Mouse (Mus musculus): ENCODE data around the gene Emc3. TPM values are rescaled to one million over a fixed set of nuclear protein-coding genes. Genes with fewer than 3 reads are reported as not detected.

Gene Emc3
- polyA plus RNA-seq, 1 experiment: 30.2 TPM

- 87% methylated on average over 14 of the region's 14 CpGs for WGBS
- H3K4me3 ChIP-seq (replicated peaks; ENCODE audit: control insufficient read depth, low read depth, low read length): no peak overlapping the region
- no peaks in the 10 kb centered on the region; the same call in 1 of the 2 replicates for H3K4me1 ChIP-seq (ENCODE audit: control insufficient read depth, insufficient read depth, low read length)
- TF ChIP-seq CTCF (IDR thresholded peaks at IDR 0.05; ENCODE audit: control insufficient read depth, insufficient read depth, low read length): no peak
- no peak for TF ChIP-seq POLR2A (IDR thresholded peaks at IDR 0.05; ENCODE audit: borderline replicate concordance, control insufficient read depth, low read depth, low read length)
- H3K27ac ChIP-seq (ENCODE audit: control insufficient read depth, insufficient read depth, low read depth, low read length, poor library complexity): no peak overlapping the region
These were observed 42.0 kb downstream of the Emc3 start for GRCm38 (mm10) chr6:113489410-113489809.

GRCm38 (mm10) chr6:113487125-113487576 lies 44.3 kb downstream of the Emc3 start:
- no peaks in the 10 kb centered on the region; the same call in 1 of the 2 replicates for H3K4me1 ChIP-seq (ENCODE audit: control insufficient read depth, insufficient read depth, low read length)
- no peak overlapping the region for H3K4me3 ChIP-seq (replicated peaks; ENCODE audit: control insufficient read depth, low read depth, low read length)
- H3K27ac ChIP-seq (ENCODE audit: control insufficient read depth, insufficient read depth, low read depth, low read length, poor library complexity): no peak overlapping the region
- TF ChIP-seq CTCF (IDR thresholded peaks at IDR 0.05; ENCODE audit: control insufficient read depth, insufficient read depth, low read length) (no peak), POLR2A (IDR thresholded peaks at IDR 0.05; ENCODE audit: borderline replicate concordance, control insufficient read depth, low read depth, low read length) (no peak)
- WGBS: 10% methylated on average over 7 of the region's 7 CpGs

- Histone ChIP-seq H3K4me3 (replicated peaks; ENCODE audit: control insufficient read depth, low read depth, low read length) (peak overlapping the region; percentile 68), H3K27ac (ENCODE audit: control insufficient read depth, insufficient read depth, low read depth, low read length, poor library complexity) (peak overlapping the region; percentile 23; the same call in 1 of the 2 replicates), H3K4me1 (ENCODE audit: control insufficient read depth, insufficient read depth, low read length) (no peaks in the 10 kb centered on the region; the same call in 1 of the 2 replicates)
- TF ChIP-seq CTCF (IDR thresholded peaks at IDR 0.05; ENCODE audit: control insufficient read depth, insufficient read depth, low read length): no peak
- TF ChIP-seq POLR2A (IDR thresholded peaks at IDR 0.05; ENCODE audit: borderline replicate concordance, control insufficient read depth, low read depth, low read length): no peak
- WGBS: 12% methylated on average over 10 of the region's 10 CpGs
These were observed 47.7 kb downstream of the Emc3 start for GRCm38 (mm10) chr6:113483729-113484128.

GRCm38 (mm10) chr6:113483100-113483615 lies 48.3 kb downstream of the Emc3 start, which contains the start of gene Creld1:
TSS of gene Creld1 (plus strand) at chr6:113483297.
- 0% methylated on average over 26 of the region's 26 CpGs for WGBS
- Histone ChIP-seq H3K27ac (ENCODE audit: control insufficient read depth, insufficient read depth, low read depth, low read length, poor library complexity) (peak within 1 kb of the TSS; percentile 62), H3K4me1 (ENCODE audit: control insufficient read depth, insufficient read depth, low read length) (no peaks in the 10 kb centered on the region; the same call in 1 of the 2 replicates), H3K4me3 (replicated peaks; ENCODE audit: control insufficient read depth, low read depth, low read length) (peak within 1 kb of the TSS; percentile 68)
- TF ChIP-seq CTCF (IDR thresholded peaks at IDR 0.05; ENCODE audit: control insufficient read depth, insufficient read depth, low read length) (no peak), POLR2A (IDR thresholded peaks at IDR 0.05; ENCODE audit: borderline replicate concordance, control insufficient read depth, low read depth, low read length) (peak; percentile 53; the same call in 1 of the 2 replicates)

- H3K4me3 ChIP-seq (replicated peaks; ENCODE audit: control insufficient read depth, low read depth, low read length): peak overlapping the region; percentile 68
- H3K4me1 ChIP-seq (ENCODE audit: control insufficient read depth, insufficient read depth, low read length): no peaks in the 10 kb centered on the region; the same call in 1 of the 2 replicates
- 3% methylated on average over 65 of the region's 65 CpGs for WGBS
- TF ChIP-seq POLR2A (IDR thresholded peaks at IDR 0.05; ENCODE audit: borderline replicate concordance, control insufficient read depth, low read depth, low read length) (no peak), CTCF (IDR thresholded peaks at IDR 0.05; ENCODE audit: control insufficient read depth, insufficient read depth, low read length) (no peak)
- H3K27ac ChIP-seq (ENCODE audit: control insufficient read depth, insufficient read depth, low read depth, low read length, poor library complexity): peak overlapping the region; percentile 62
These were observed 48.9 kb downstream of the Emc3 start for GRCm38 (mm10) chr6:113482477-113483099.

- TF ChIP-seq POLR2A (IDR thresholded peaks at IDR 0.05; ENCODE audit: borderline replicate concordance, control insufficient read depth, low read depth, low read length) (no peak), CTCF (IDR thresholded peaks at IDR 0.05; ENCODE audit: control insufficient read depth, insufficient read depth, low read length) (no peak)
- Histone ChIP-seq H3K4me1 (ENCODE audit: control insufficient read depth, insufficient read depth, low read length) (no peaks in the 10 kb centered on the region; the same call in 1 of the 2 replicates), H3K27ac (ENCODE audit: control insufficient read depth, insufficient read depth, low read depth, low read length, poor library complexity) (no peak overlapping the region), H3K4me3 (replicated peaks; ENCODE audit: control insufficient read depth, low read depth, low read length) (no peak overlapping the region)
- WGBS: 86% methylated on average over 18 of the region's 18 CpGs
These were observed 50.7 kb downstream of the Emc3 start for GRCm38 (mm10) chr6:113480555-113481373.

GRCm38 (mm10) chr6:113478906-113479305 lies 52.5 kb downstream of the Emc3 start:
- Histone ChIP-seq H3K27ac (ENCODE audit: control insufficient read depth, insufficient read depth, low read depth, low read length, poor library complexity) (no peak overlapping the region), H3K4me1 (ENCODE audit: control insufficient read depth, insufficient read depth, low read length) (no peaks in the 10 kb centered on the region; the same call in 1 of the 2 replicates), H3K4me3 (replicated peaks; ENCODE audit: control insufficient read depth, low read depth, low read length) (no peak overlapping the region)
- no peak for TF ChIP-seq CTCF (IDR thresholded peaks at IDR 0.05; ENCODE audit: control insufficient read depth, insufficient read depth, low read length)
- no peak for TF ChIP-seq POLR2A (IDR thresholded peaks at IDR 0.05; ENCODE audit: borderline replicate concordance, control insufficient read depth, low read depth, low read length)
- whole genome bisulfite sequencing: 91% methylated on average over 10 of the region's 10 CpGs

- H3K27ac ChIP-seq (ENCODE audit: control insufficient read depth, insufficient read depth, low read depth, low read length, poor library complexity): no peak overlapping the region
- TF ChIP-seq CTCF (IDR thresholded peaks at IDR 0.05; ENCODE audit: control insufficient read depth, insufficient read depth, low read length) (no peak), POLR2A (IDR thresholded peaks at IDR 0.05; ENCODE audit: borderline replicate concordance, control insufficient read depth, low read depth, low read length) (no peak)
- no peak overlapping the region for H3K4me3 ChIP-seq (replicated peaks; ENCODE audit: control insufficient read depth, low read depth, low read length)
- H3K4me1 ChIP-seq (ENCODE audit: control insufficient read depth, insufficient read depth, low read length): no peaks in the 10 kb centered on the region; the same call in 1 of the 2 replicates
- WGBS: 72% methylated on average over 7 of the region's 7 CpGs
These were observed 54.1 kb downstream of the Emc3 start for GRCm38 (mm10) chr6:113477353-113477752.

Data from bone marrow, adult 2 months (tissue).